Mouse (Mus musculus) stomach, embryonic 14.5 days (tissue): ENCODE results near the gene Slk. TPM values are rescaled to one million over a fixed set of nuclear protein-coding genes. Genes with fewer than 3 reads are reported as not detected.

Source experiments
- ATAC-seq: fragments of 200-750 bp; cut with Nextera tagmentation; 2 replicates; pipeline ENCODE4 v1.8.0; 2017; ENCODE audit warnings: low read depth, moderate TSS enrichment; ENCODE audit not compliant: insufficient number of reproducible peaks, insufficient read depth, low FRiP score
- H3K27ac ChIP-seq: fragments of 300-500 bp; sonication (generic); 2 replicates; pipeline ENCODE4 v1.5.1; 2014; ENCODE audit warnings: mild to moderate bottlenecking, low read length, moderate library complexity, mixed read lengths
- H3K27me3 ChIP-seq: fragments of 300-500 bp; sonication (generic); 2 replicates; pipeline ENCODE4 v1.6.1; 2014; ENCODE audit warnings: low read length, control low read depth, mixed read lengths; ENCODE audit not compliant: control insufficient read depth, insufficient read depth
- H3K36me3 ChIP-seq: fragments of 300-500 bp; sonication (generic); 2 replicates; pipeline ENCODE4 v1.6.1; 2014; ENCODE audit warnings: mild to moderate bottlenecking, control low read depth, low read length, moderate library complexity, mixed read lengths; ENCODE audit not compliant: control insufficient read depth, insufficient read depth
- H3K4me1 ChIP-seq: fragments of 300-500 bp; sonication (generic); 2 replicates; pipeline ENCODE4 v1.6.1; 2014; ENCODE audit warnings: low read length, control low read depth, mixed read lengths; ENCODE audit not compliant: control insufficient read depth, insufficient read depth
- H3K4me2 ChIP-seq: fragments of 300-500 bp; sonication (generic); replicated peaks from 2 replicates; pipeline ENCODE4 v1.6.1; 2014; ENCODE audit warnings: low read depth, low read length, control low read depth
- H3K4me3 ChIP-seq: fragments of 300-500 bp; sonication (generic); 2 replicates; pipeline ENCODE4 v1.5.1; 2014; ENCODE audit warnings: low read depth, low read length, control low read depth
- H3K9ac ChIP-seq: fragments of 300-500 bp; sonication (generic); replicated peaks from 2 replicates; pipeline ENCODE4 v1.6.1; 2014; ENCODE audit warnings: low read depth, mild to moderate bottlenecking, control low read depth, low read length, moderate library complexity, mixed read lengths
- H3K9me3 ChIP-seq: fragments of 300-500 bp; sonication (generic); 2 replicates; pipeline ENCODE4 v1.6.1; 2016; ENCODE audit warnings: low read depth, low read length, control low read depth; ENCODE audit not compliant: control insufficient read depth
- WGBS: fragments of 180-500 bp; shearing (Covaris S2); extraction: QIAGEN DNeasy Blood & Tissue Kit; methylation state at CpG from one replicate; pipeline ENCODE4 v1.1.7; 2014; 5-methylcytosine and 5-hydroxymethylcytosine counted together
- polyA plus RNA-seq: library from polyadenylated mRNA; unstranded; fragments of >200 nt; fragmentation: Nextera tagmentation; extraction: Ambion mirVana; gene quantifications from 2 replicates; pipeline ENCODE4 v1.2.1, GENCODE M21; 2014

Gene Slk
- 32.0 and 37.8 TPM in 2 replicates for polyA plus RNA-seq

DNA sequence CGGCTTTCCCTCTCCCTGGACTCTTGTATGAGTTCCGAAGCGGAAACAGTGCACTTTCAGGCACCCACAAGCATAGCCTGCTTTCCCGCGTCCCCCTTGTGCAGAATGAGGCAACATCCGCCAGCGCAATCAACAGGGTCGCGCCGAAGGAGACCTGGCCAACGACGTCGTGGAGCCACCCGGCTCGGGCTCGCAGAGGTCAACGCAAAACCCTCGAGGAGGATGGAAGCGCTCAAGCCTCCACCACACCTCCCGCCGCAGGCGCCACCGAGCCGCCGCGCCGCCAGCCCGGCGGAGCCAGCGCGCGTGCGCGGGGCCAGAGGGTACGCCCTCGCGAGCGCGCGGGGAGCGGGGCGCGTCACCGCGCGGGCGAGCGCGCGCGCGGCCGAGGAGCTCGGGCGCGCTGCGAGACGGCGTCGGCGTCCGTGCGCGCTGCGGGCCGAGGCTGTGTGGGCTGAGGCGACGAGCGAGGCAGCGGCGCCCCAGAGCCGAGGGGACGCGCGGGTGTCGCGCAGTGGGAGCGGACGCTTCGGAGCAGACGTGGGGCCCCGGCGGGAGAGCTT lies at the start of gene Slk:
Gene Slk, plus strand, starts transcription at position 454 of the 563 bp plus-strand sequence.
- Histone ChIP-seq H3K9ac (peak within 1 kb of the TSS; percentile 92), H3K9me3 (no peaks in the 10 kb centered on the region), H3K27me3 (no peaks in the 10 kb centered on the region), H3K27ac (peak within 1 kb of the TSS; percentile 92), H3K4me1 (peaks cover 6% of the 10 kb centered on the region; the same call in 1 of the 2 replicates), H3K36me3 (no peaks in the 10 kb centered on the region), H3K4me3 (peak within 1 kb of the TSS; percentile 69), H3K4me2 (peak within 1 kb of the TSS; percentile 72)
- WGBS, result under 1% methylated on average over 54 of the region's 83 CpGs
- peak; percentile 85 for ATAC-seq

DNA sequence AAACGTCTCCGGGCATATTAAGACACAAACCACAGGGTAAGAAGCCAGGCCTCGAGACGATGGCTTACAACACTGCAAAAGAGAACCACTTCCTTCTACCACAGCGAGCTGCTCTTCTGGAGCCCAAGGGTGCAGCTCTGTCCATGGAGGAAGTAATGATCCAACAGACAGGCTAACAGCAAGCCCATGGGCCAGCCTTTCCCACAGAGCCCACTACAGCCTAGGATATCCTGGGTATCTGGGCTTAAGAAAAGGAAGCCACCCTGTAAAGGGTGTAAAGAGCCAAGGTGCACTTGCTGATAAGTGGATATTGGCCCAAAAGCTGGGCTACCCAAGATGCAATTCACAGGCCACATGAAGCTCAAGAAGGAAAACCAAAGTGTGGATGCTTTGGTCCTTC lies 48.2 kb upstream of the Slk start:
- Histone ChIP-seq H3K4me2 (no peak overlapping the region), H3K9me3 (no peaks in the 10 kb centered on the region), H3K4me3 (no peak overlapping the region), H3K27me3 (no peaks in the 10 kb centered on the region), H3K4me1 (peaks cover 13% of the 10 kb centered on the region), H3K36me3 (peaks cover 10% of the 10 kb centered on the region; the same call in 1 of the 2 replicates), H3K27ac (no peak overlapping the region), H3K9ac (no peak overlapping the region)
- ATAC-seq, result no peak
- WGBS, result 87% methylated on average over 5 of the region's 5 CpGs

DNA sequence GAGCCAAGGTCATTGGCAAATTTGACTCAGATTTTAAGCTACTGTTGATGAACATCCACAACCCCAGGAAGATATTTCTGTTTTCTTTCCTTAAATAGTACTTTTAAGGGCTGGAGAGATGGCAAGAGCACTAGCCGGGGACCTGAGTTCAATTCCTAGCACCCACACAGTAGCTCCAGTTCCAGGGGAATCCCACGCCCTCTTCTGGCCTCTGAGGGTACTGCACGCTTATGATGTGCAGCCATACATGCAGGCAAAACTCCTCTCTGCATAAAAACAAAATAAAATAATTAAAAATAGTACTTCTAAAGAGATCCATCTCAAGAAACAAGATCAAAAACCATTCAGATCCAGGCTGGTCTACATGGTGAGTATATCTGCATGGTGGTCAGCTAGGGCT lies 47.0 kb upstream of the Slk start:
- Histone ChIP-seq H3K27ac (no peak overlapping the region), H3K4me1 (peaks cover 12% of the 10 kb centered on the region), H3K27me3 (no peaks in the 10 kb centered on the region), H3K9me3 (no peaks in the 10 kb centered on the region), H3K36me3 (peaks cover 7% of the 10 kb centered on the region; the same call in 1 of the 2 replicates), H3K9ac (no peak overlapping the region), H3K4me2 (no peak overlapping the region), H3K4me3 (no peak overlapping the region)
- WGBS, result 83% methylated on average over 3 of the region's 3 CpGs
- ATAC-seq, result no peak

GRCm38 (mm10) chr19:47534131-47534530 lies 45.3 kb upstream of the Slk start:
- peaks cover 7% of the 10 kb centered on the region; the same call in 1 of the 2 replicates for H3K36me3 ChIP-seq
- H3K27ac ChIP-seq, result no peak overlapping the region
- WGBS, result 57% methylated on average over 1 of the region's 1 CpGs
- H3K4me1 ChIP-seq, result peaks cover 25% of the 10 kb centered on the region
- no peak for ATAC-seq
- H3K9me3 ChIP-seq, result no peaks in the 10 kb centered on the region
- no peak overlapping the region for H3K9ac ChIP-seq
- no peaks in the 10 kb centered on the region for H3K27me3 ChIP-seq
- H3K4me2 ChIP-seq, result no peak overlapping the region
- no peak overlapping the region for H3K4me3 ChIP-seq

- ATAC-seq, result peak; percentile 97
- H3K27ac ChIP-seq, result peak overlapping the region; percentile 91; the same call in 1 of the 2 replicates
- H3K4me1 ChIP-seq, result peaks cover 26% of the 10 kb centered on the region
- peaks cover 7% of the 10 kb centered on the region; the same call in 1 of the 2 replicates for H3K36me3 ChIP-seq
- H3K27me3 ChIP-seq, result no peaks in the 10 kb centered on the region
- no peaks in the 10 kb centered on the region for H3K9me3 ChIP-seq
- H3K4me2 ChIP-seq, result peak overlapping the region; percentile 80
- peak overlapping the region; percentile 52 for H3K4me3 ChIP-seq
- H3K9ac ChIP-seq, result peak overlapping the region; percentile 50
- 5% methylated on average over 39 of the region's 39 CpGs for WGBS
These were observed 42.8 kb upstream of the Slk start for GRCm38 (mm10) chr19:47536521-47537299.

DNA sequence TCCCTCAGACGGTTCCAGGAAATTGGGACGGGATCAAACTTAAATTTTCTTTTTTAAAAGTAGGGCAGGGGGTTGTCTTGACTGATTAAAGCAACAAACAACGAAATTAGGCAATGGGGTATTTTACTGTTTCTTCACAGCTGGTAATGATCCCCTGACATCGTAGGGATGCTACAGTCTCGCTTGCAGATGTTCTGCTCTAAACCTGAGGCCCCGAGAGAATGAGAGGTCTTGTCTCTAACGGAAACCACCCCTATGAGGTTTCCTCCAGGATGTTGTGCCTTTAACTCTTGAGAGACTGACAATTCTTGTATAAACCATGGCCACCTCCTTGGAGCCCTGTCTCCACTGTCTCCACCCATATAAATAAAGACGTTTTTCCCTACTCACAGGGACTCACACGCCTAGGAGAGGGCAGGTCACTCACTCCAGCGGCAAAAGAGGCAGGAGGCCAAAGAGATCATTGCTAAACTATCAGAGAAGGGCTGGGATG lies 42.1 kb upstream of the Slk start, which contains the start of gene Stn1:
Gene Stn1, minus strand, starts transcription at position 208 of the 493 bp plus-strand sequence.
- Histone ChIP-seq H3K27ac (peak within 1 kb of the TSS; percentile 91), H3K36me3 (peaks cover 7% of the 10 kb centered on the region; the same call in 1 of the 2 replicates), H3K4me3 (peak within 1 kb of the TSS; percentile 52), H3K4me2 (peak within 1 kb of the TSS; percentile 80), H3K9ac (peak within 1 kb of the TSS; percentile 50), H3K9me3 (no peaks in the 10 kb centered on the region), H3K4me1 (peaks cover 26% of the 10 kb centered on the region), H3K27me3 (no peaks in the 10 kb centered on the region)
- ATAC-seq, result peak; percentile 16; the same call in 1 of the 2 replicates
- 2% methylated on average over 10 of the region's 10 CpGs for WGBS

GRCm38 (mm10) chr19:47537879-47538278 lies 41.6 kb upstream of the Slk start:
- no peak overlapping the region; the same call in 1 of the 2 replicates for H3K4me3 ChIP-seq
- peak overlapping the region; percentile 80 for H3K4me2 ChIP-seq
- H3K27ac ChIP-seq, result peak overlapping the region; percentile 91
- peaks cover 26% of the 10 kb centered on the region for H3K4me1 ChIP-seq
- no peaks in the 10 kb centered on the region for H3K9me3 ChIP-seq
- H3K9ac ChIP-seq, result no peak overlapping the region
- ATAC-seq, result no peak
- H3K36me3 ChIP-seq, result peaks cover 5% of the 10 kb centered on the region; the same call in 1 of the 2 replicates
- 47% methylated on average over 6 of the region's 6 CpGs for WGBS
- H3K27me3 ChIP-seq, result no peaks in the 10 kb centered on the region

DNA sequence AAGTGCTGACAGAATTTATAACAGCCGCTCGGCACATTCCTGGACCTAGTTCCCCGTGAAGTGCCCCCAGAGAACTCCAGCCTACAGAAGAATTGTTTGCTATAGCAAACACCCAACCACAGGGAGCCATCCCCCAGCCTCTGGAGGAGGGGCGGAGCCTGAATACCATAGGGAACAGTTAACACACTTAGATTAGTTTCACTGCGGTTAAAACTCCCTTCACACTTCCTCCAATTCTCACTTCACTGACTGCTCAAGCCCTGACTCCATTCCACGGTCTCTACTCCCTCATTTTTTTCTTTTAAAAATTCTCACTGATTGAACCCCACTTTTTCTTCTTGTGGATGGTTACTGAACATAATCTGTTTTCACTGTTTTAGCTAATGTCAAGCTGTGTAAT lies 40.7 kb upstream of the Slk start:
- no peak overlapping the region for H3K4me2 ChIP-seq
- H3K4me1 ChIP-seq, result peaks cover 29% of the 10 kb centered on the region
- no peak overlapping the region for H3K9ac ChIP-seq
- ATAC-seq, result no peak
- no peaks in the 10 kb centered on the region for H3K27me3 ChIP-seq
- H3K27ac ChIP-seq, result peak overlapping the region; percentile 91; the same call in 1 of the 2 replicates
- no peaks in the 10 kb centered on the region for H3K9me3 ChIP-seq
- no peaks in the 10 kb centered on the region for H3K36me3 ChIP-seq
- no peak overlapping the region for H3K4me3 ChIP-seq
- 11% methylated on average over 6 of the region's 6 CpGs for WGBS
